Mouse (Mus musculus) brain, adult 2 months (tissue): ENCODE data around the gene Camk1d.

Source experiments
- DNase-seq: peaks from one replicate; pipeline ENCODE4 v3.0.0; 2011; ENCODE audit warnings: low read depth, low spot score

Gene Camk1d

DNA sequence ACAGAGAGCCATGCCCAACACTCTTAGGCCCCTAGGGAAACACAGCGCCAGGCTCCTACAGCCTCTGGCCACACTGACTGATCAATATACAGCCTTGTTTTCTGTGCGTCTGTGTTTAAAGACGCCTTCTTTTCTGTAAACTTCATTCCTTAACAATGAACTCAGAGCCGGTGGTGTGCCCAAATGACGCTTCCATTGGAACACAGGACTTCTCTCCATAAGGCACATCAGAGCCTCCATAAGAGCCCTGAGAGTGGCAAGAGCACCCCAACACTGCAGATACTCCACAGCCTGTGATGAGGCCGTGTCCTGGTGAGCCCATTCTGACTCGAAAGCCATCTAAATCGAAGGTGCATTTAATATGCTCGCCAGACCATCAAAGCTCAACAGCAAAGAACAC is 50.8 kb downstream of the Camk1d start:
- DNase-seq, result no peak

GRCm38 (mm10) chr2:5661946-5662345 is 52.4 kb downstream of the Camk1d start:
- no peak for DNase-seq

DNA sequence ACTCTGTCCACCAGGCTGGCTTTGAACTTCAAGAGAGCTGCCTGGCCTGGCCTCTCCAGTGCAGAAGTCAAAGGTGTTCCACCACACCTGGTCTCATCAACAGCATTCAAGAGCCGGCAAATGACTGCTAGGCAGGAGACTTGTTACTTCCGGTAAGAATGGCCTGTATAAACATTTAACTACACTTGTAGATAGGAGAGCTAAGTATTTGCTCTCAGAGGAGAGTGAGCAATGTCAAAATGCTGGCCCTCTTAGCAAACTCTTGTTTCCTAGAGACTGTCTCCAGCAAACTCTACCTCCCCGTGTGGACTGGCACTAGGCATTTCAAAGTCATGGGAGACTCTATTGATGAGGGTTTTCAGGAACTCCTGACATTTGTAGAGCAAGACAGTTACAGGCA is 56.3 kb downstream of the Camk1d start:
- no peak for DNase-seq

DNA sequence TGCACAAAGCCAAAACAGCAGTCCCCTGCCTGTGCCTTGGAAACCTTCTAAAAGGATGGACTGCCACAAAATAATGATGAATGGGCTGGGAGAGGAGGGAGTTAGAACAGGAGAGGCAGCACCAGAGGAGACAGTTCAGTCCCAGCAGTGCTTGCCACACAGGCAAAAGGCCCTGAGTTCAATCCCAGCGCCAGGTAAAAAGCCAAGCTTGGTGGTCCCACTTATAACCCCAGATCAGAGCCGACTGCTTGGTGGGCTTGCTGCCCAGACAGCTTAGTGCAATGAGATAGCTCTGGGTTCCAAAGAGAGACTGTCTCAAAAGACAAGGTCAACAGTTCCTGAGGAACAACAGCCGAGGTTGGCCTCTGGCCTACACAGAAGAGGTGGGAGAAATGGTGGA is 58.0 kb downstream of the Camk1d start:
- DNase-seq, result no peak

GRCm38 (mm10) chr2:5652071-5652470 is 62.2 kb downstream of the Camk1d start:
- no peak for DNase-seq

DNA sequence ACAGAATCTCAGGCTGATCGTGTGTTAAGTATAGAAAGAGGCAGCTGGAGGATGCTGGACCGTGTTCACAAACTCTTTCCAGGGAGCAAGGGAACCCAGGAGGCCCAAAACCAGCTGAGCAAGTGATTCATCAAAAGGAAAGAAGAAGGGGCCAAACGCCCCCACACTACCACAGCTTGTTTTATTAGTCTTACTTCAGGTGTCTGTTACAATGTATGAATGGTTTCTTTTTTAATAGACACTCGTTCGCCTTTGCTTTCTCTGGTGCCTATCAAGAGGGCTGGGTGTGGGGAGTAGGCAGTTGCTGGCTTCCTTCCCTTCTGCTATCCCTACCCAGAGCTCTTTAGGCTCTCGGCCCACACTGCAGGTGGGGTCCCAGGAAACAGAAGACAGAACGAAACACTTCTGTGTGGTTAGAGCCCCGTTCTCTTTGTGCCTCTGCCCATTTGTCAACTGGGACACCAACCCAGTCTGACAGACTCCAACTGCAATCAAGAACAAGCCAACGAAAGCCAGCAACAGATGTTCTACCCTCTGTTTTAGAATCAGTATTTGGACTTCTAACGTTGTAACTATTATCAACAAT is 62.9 kb downstream of the Camk1d start:
- peak; percentile 50 for DNase-seq

GRCm38 (mm10) chr2:5649226-5649625 is 65.1 kb downstream of the Camk1d start:
- peak; percentile 48 for DNase-seq

GRCm38 (mm10) chr2:5648764-5649163 is 65.6 kb downstream of the Camk1d start:
- peak; percentile 53 for DNase-seq

DNA sequence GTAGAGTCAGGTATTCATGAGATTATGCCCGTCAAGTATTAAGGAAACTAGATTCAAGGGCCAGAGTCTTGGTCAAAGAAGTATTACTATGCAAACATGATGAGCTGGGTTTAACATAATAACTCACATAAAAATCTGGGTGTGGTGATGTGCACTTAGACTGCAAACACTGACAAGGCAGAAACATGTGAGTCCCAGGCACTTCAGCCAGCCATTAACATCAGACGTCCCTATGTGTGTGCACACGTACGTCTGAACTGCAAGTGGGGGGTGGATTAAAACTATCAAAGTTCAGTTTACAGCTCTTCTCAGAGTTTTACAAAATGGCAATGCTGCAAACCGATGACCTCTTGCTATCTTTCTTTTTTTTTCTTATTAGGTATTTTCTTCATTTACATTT is 68.0 kb downstream of the Camk1d start:
- DNase-seq, result no peak

- DNase-seq, result no peak
Measured at GRCm38 (mm10) chr2:5645584-5645983, 68.7 kb downstream of the Camk1d start.

GRCm38 (mm10) chr2:5643937-5644336 is 70.4 kb downstream of the Camk1d start:
- no peak for DNase-seq

GRCm38 (mm10) chr2:5643226-5643625 is 71.1 kb downstream of the Camk1d start:
- DNase-seq, result no peak

DNA sequence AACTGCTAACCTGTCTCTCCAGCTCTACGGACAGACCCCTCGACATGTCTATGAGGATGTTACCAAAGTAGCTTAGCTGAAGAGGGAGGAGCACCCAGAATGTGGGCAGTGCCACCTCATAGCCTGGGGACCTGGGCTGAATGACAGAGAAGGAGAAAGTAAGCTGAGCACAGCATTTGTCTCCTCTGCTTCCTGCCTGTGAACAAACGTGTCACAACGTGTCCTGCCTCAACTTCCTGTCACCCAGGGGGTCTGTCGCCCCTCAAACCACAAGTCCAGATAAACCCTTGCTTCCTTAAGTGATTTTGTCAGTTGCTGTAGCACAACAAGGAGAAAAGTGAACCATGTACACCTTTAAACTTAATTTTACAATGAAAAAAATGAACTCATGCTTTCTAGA is 71.7 kb downstream of the Camk1d start:
- no peak for DNase-seq

DNA sequence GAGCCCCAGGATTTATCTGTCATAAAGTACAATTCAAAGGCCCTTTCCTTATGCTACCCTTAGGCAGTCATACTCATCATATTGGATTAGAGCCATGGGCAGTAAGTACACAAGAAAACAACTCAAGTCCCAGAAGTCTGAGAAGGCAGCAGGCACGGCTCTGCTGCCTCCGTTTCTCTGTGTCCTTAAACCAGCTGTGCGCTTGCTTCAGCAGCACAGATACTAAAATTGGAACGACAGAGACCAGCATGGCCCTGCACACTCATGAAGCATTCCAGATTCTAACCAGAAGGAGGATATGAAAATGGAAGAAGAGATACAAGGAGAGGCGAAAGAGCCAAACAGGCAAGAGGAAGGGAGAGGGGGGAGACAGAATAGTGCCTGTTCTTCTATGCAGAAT is 72.6 kb downstream of the Camk1d start:
- DNase-seq, result peak; percentile 77

DNA sequence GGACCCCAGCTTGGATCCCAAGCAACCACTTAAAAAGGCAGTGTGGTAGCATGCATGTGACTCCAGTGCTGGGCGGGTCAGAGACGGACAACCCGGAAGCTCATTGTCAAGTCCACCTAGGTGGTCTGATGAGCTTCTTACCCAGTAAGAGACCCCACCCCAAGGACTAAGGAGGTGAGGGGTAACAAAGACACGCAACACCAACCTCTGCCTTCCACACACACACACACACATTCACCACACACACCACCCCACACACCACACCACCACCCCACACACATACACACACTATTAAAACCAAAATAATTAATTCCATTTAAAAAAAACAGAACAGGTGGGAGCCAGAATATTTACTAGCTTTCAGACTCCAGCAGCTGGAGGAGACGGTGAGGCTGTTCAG is 73.7 kb downstream of the Camk1d start:
- no peak for DNase-seq

DNA sequence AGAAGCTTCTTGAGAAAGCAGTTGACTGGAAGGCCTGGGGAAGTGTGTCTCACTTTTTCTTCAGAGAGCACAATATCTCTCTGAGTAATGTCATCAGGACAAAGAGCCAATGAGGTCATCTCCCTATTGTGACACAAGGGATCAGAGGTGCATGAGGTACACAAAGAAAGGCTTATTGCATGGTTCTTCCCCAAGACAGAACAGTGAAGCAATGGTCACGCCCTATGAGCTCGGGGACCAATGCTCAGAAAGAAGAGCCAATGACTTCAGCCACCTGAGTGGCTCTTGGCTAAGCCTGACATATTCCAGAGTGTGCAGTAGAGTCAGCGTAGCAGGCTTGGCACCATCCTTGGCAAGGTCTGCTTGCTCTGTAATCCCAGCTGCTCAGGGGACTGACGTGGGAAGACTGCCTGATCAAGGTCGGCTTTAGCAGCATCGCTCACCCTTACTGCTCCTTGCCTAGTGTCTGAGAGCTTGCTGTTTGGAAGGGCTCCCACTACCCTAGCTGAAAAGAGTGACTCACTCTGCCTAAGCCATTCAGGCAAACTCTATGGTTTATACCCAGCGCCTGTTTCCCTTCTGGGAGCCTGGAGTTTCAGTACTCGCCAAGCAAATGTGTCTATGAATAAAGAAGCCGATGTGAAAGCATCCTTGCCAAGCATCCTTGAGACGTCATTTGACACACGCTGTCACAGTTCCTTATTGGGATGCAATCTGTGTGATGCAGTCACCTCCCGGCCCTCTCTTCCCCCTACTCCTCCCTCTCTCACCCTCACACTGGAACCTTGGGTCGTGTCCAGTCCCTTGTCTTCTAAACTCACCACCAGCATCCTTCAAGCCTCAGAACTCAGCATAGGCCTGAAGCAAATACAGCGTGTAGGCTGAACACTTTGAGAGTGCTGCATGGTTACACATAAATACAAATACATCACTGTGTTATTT is 77.2 kb downstream of the Camk1d start:
- peak; percentile 93 for DNase-seq

DNA sequence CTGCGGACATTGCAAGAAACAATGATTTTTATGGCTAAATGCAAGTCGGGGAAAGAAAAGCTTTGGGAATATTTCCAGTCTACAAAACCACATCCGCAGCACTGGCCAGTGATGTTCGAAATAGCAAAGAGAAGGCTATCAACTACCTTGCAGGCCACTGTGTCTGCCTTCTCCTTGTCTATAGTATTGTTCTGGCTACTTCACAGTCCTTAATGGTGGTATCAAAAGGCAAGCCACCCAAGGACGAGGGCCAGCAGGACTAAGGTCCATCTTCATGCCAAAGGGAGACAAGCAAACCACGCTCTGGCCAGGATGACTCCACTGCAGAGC is 82.0 kb downstream of the Camk1d start:
- DNase-seq, result no peak

DNA sequence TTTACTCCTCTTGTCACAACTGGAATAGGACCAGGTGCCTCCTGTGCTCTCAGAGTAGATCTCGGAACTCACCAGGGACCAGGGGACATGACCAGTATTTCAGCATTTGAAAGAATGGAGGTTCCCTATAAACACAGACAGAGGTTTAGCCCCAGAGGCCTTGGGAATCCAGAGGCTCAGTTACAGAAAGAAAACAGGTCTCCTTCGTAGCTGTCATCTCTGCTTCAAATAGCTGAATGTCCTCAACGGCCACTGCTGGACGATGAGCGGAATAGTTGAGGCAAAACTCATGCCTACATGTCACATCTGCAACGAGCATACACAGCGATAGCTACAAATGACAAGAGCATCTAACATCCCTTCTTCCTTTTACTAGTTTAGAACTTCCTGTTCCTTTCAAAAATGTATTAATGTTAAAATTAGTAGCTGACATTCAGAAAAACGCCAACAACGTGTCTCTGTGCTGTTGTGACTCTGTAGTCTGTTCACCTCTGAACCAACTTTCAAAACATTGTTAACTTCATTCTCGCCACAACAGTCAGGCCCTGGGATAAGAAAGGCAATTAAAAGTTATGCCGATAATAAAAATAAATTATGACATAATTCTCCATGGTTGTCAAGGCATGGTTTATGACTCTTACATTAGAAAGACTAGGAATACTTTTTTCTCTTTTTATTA is 82.5 kb downstream of the Camk1d start:
- no peak for DNase-seq

- DNase-seq, result no peak
Measured at GRCm38 (mm10) chr2:5630710-5631109, 83.6 kb downstream of the Camk1d start.

GRCm38 (mm10) chr2:5624379-5624778 is 89.9 kb downstream of the Camk1d start:
- no peak for DNase-seq

DNA sequence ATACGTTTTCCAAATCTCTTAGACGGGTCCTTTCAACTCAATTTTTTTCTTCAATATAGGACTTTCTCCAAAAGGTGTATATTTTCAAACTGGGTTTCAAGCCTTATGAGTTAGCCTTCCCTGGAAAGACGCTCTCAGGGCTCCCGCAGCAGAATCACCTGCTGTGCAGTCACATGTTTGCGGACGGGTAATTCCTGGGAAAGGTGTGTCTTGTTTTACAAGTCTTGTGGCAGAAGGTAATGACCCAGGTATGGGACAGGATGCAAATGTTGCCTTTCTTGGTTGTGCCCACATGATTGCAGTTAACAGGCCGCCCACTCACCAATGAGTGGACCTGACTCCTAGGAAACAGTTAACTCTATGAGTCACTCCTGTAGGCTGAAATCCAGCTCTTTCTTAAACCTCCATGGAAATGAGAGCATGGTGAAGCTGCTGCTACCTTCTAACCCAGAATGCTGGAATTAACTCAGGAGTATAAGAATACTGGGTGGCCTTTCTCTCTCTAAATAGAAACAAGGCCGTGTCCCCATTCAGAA is 95.9 kb downstream of the Camk1d start:
- peak; percentile 84 for DNase-seq

- DNase-seq, result peak; percentile 91
Measured at GRCm38 (mm10) chr2:5614896-5615295, 99.4 kb downstream of the Camk1d start.
